Mouse (Mus musculus) splenic B cell, adult 2 months (primary cell): ENCODE data around the gene Fyn.

Source experiments
- DNase-seq: peaks from one replicate; pipeline ENCODE4 v3.0.0-alpha.2; 2011; ENCODE audit warnings: low read depth, low spot score
- H3K27me3 ChIP-seq: 2 replicates; pipeline ENCODE4 v1.6.1; 2012; ENCODE audit warnings: mild to moderate bottlenecking, low read length, moderate library complexity, mixed read lengths; ENCODE audit not compliant: control insufficient read depth, poor library complexity, insufficient read depth, severe bottlenecking
- H3K36me3 ChIP-seq: 2 replicates; pipeline ENCODE4 v1.6.1; 2012; ENCODE audit warnings: mild to moderate bottlenecking, low read length, moderate library complexity, mixed read lengths; ENCODE audit not compliant: control insufficient read depth, poor library complexity, insufficient read depth, severe bottlenecking

Fyn gene

GRCm38 (mm10) chr10:39612989-39613831 is 244.6 kb downstream of the Fyn start:
- peak; percentile 88 for DNase-seq
- Histone ChIP-seq H3K27me3 (no peaks in the 10 kb centered on the region), H3K36me3 (peaks cover 3% of the 10 kb centered on the region)

GRCm38 (mm10) chr10:39613973-39614372 is 245.3 kb downstream of the Fyn start:
- Histone ChIP-seq H3K27me3 (no peaks in the 10 kb centered on the region), H3K36me3 (peaks cover 6% of the 10 kb centered on the region)
- peak; percentile 22 for DNase-seq

- no peak for DNase-seq
- Histone ChIP-seq H3K27me3 (no peaks in the 10 kb centered on the region), H3K36me3 (peaks cover 7% of the 10 kb centered on the region)
Measured at GRCm38 (mm10) chr10:39614676-39615075, 246.0 kb downstream of the Fyn start.
